Mouse (Mus musculus): ENCODE data around the gene C130074G19Rik. TPM values are rescaled to one million over a fixed set of nuclear protein-coding genes. Genes with fewer than 3 reads are reported as not detected.

The C130074G19Rik gene
- polyA plus RNA-seq, 1 experiment from 2014 or later = 2.0 TPM

DNA sequence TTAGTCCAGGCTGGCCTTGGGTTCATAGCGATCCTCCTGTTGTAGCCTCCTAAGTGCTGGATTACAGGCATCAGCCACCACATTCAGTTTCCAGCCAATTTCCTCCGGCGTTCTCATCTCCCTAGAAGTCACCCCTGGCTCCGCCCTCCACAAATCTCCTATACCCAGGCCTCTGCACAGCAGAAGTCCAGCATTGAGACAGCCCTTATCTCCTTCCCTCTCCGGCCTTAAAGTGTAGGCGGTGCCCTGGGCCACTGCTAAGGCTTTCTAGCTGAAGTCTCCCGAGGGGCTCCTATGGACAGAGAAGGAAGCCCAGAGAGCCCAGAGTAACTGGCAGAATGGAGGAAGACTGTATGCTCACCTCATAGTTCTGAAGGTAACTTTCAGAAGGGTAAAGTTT is 49.5 kb downstream of the C130074G19Rik start:
- Histone ChIP-seq H3K4me1 (ENCODE audit: control insufficient read depth, insufficient read depth, low read length) (peaks cover 18% of the 10 kb centered on the region), H3K27me3 (replicated peaks; ENCODE audit: control insufficient read depth, insufficient read depth, low read length) (no peaks in the 10 kb centered on the region), H3K36me3 (ENCODE audit: control insufficient read depth, insufficient read depth, low read length) (peaks cover 29% of the 10 kb centered on the region), H3K9ac (ENCODE audit: low read depth, low read length) (no peak overlapping the region), H3K9me3 (ENCODE audit: control insufficient read depth, low read length) (no peaks in the 10 kb centered on the region), H3K4me2 (ENCODE audit: low read depth, low read length) (no peak overlapping the region), H3K27ac (ENCODE audit: low read length) (no peak overlapping the region), H3K4me3 (ENCODE audit: low read length) (no peak overlapping the region)
- WGBS = 86% methylated on average over 7 of the region's 7 CpGs
- ATAC-seq = no peak

DNA sequence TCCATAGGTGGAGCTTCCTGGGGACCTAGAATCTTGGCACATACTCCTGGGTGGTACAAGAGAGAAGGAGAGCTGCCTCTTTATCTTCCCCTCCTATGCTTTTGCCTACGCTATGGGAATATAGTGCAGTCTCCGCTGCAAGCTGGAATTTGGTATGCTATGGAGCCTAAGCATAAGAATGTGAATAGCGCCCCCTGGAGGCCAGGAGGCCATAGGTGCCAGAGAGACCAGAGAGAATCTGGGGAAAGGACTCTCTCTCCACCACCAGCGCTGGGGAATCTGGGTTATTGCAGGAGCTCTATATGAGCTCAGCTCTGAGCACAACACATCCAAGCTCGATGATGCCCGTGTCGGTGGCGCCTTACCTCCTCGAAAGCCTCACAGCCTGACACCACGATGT is 50.8 kb downstream of the C130074G19Rik start:
- ATAC-seq = no peak
- no peak overlapping the region for H3K9ac ChIP-seq (ENCODE audit: low read depth, low read length)
- peaks cover 31% of the 10 kb centered on the region for H3K36me3 ChIP-seq (ENCODE audit: control insufficient read depth, insufficient read depth, low read length)
- no peaks in the 10 kb centered on the region for H3K27me3 ChIP-seq (replicated peaks; ENCODE audit: control insufficient read depth, insufficient read depth, low read length)
- H3K27ac ChIP-seq (ENCODE audit: low read length) = no peak overlapping the region
- H3K4me3 ChIP-seq (ENCODE audit: low read length) = no peak overlapping the region
- peaks cover 14% of the 10 kb centered on the region; the same call in 1 of the 2 replicates for H3K4me1 ChIP-seq (ENCODE audit: control insufficient read depth, insufficient read depth, low read length)
- no peaks in the 10 kb centered on the region for H3K9me3 ChIP-seq (ENCODE audit: control insufficient read depth, low read length)
- WGBS = 80% methylated on average over 10 of the region's 10 CpGs
- no peak overlapping the region for H3K4me2 ChIP-seq (ENCODE audit: low read depth, low read length)

DNA sequence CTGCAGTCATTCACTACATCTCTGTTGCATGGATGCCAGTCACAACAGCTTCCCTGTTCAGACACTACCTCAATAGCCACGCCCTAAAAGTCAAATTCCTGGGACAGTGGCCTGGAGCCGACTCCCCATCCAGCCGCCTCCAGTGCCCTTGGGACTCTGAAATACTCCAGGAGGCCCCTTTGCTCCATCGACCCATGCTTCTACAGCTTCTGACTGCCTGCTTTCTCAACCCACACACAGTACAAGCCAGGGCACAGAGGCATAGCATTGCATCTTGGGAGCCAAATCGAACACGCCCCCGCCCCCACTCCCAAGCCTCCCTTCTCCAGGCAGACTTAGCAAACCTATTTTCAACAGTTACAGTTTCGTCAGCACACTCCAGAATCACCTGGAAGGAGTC is 53.1 kb downstream of the C130074G19Rik start:
- no peaks in the 10 kb centered on the region for H3K27me3 ChIP-seq (replicated peaks; ENCODE audit: control insufficient read depth, insufficient read depth, low read length)

DNA sequence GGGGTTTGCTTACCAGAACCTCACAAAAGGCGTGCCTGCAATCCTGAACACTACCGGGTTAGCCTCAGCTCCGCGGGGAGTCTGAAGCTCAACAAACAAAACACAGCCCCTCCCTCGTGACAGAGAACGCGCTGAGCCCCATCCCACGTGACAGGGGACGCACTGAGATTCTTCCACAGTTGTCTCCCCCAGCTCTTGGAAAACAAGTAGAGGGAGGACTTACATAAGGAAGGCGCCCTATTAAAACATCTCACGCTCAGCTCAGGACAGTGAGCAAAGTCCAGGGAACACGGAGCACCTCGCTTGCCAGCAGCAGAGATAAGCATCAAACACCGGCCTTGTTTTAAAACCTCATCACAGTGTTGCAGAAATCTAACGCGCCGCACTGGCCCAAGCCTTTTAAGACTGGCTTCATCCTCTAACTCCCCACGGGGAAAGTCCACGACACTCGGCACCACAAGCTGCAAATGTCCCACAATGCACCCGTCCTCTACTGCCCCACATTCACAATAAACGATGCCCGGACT is 55.8 kb downstream of the C130074G19Rik start:
- ATAC-seq = peak; percentile 76
- Histone ChIP-seq H3K4me2 (ENCODE audit: low read depth, low read length) (peak overlapping the region; percentile 48), H3K27ac (ENCODE audit: low read length) (peak overlapping the region; percentile 92), H3K36me3 (ENCODE audit: control insufficient read depth, insufficient read depth, low read length) (peaks cover 20% of the 10 kb centered on the region), H3K4me1 (ENCODE audit: control insufficient read depth, insufficient read depth, low read length) (peaks cover 29% of the 10 kb centered on the region), H3K27me3 (replicated peaks; ENCODE audit: control insufficient read depth, insufficient read depth, low read length) (no peaks in the 10 kb centered on the region), H3K9ac (ENCODE audit: low read depth, low read length) (peak overlapping the region; percentile 62), H3K9me3 (ENCODE audit: control insufficient read depth, low read length) (no peaks in the 10 kb centered on the region), H3K4me3 (ENCODE audit: low read length) (peak overlapping the region; percentile 27)
- WGBS = 26% methylated on average over 23 of the region's 23 CpGs

More for the DNA sequence above, 53.1 kb downstream of the C130074G19Rik start:
- ATAC-seq = peak; percentile 61
- Histone ChIP-seq H3K4me1 (ENCODE audit: control insufficient read depth, insufficient read depth, low read length) (peaks cover 23% of the 10 kb centered on the region), H3K4me2 (ENCODE audit: low read depth, low read length) (no peak overlapping the region), H3K36me3 (ENCODE audit: control insufficient read depth, insufficient read depth, low read length) (peaks cover 31% of the 10 kb centered on the region), H3K9ac (ENCODE audit: low read depth, low read length) (no peak overlapping the region; the same call in 1 of the 2 replicates), H3K4me3 (ENCODE audit: low read length) (no peak overlapping the region), H3K9me3 (ENCODE audit: control insufficient read depth, low read length) (no peaks in the 10 kb centered on the region), H3K27ac (ENCODE audit: low read length) (peak overlapping the region; percentile 48; the same call in 1 of the 2 replicates)
- 79% methylated on average over 8 of the region's 8 CpGs for WGBS

DNA sequence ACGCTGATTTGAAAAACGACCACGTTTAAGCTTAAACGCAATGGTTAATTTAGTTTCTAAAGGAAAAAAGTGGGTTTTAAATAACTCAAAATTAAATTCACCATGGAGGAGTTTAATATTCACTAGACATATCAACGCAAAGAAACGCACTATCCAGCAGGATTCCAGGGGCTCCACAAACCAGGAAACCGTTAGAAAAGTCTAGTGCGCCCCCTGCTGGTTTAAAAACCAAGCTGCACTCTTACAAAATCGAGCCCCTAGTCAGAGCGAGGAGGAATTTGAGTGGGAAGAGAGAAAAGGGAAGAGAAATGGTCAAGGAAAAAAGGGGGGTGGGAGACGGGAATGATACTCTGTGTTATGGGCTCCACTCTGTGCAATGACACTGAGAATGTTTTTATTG is 57.9 kb downstream of the C130074G19Rik start:
- H3K9ac ChIP-seq (ENCODE audit: low read depth, low read length) = no peak overlapping the region
- 26% methylated on average over 11 of the region's 11 CpGs for WGBS
- no peak overlapping the region for H3K4me3 ChIP-seq (ENCODE audit: low read length)
- ATAC-seq = no peak
- peak overlapping the region; percentile 58; the same call in 1 of the 2 replicates for H3K27ac ChIP-seq (ENCODE audit: low read length)
- peaks cover 9% of the 10 kb centered on the region; the same call in 1 of the 2 replicates for H3K36me3 ChIP-seq (ENCODE audit: control insufficient read depth, insufficient read depth, low read length)
- H3K9me3 ChIP-seq (ENCODE audit: control insufficient read depth, low read length) = no peaks in the 10 kb centered on the region
- peaks cover 25% of the 10 kb centered on the region for H3K4me1 ChIP-seq (ENCODE audit: control insufficient read depth, insufficient read depth, low read length)
- H3K27me3 ChIP-seq (replicated peaks; ENCODE audit: control insufficient read depth, insufficient read depth, low read length) = no peaks in the 10 kb centered on the region
- H3K4me2 ChIP-seq (ENCODE audit: low read depth, low read length) = no peak overlapping the region

DNA sequence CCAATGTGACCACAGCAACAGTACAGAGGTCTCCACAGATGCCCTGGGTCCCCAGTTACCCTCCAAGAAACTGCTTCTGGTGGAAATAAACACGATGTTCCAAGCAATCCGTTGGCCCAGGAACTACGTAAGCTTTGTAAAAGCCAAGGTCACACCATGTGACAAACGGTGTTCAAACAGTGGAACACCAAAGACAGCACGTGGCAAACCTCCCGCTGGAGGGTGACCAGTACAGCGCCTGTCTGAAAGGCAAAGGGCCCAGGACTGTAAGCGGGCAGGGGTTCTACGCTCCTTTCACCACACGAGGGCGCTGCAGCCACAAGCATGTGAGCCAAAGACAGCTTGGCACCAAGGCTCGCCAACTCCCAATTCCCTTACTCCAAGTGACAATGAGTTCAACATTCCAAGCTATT is 58.6 kb downstream of the C130074G19Rik start:
- Histone ChIP-seq H3K4me1 (ENCODE audit: control insufficient read depth, insufficient read depth, low read length) (peaks cover 21% of the 10 kb centered on the region), H3K27ac (ENCODE audit: low read length) (peak overlapping the region; percentile 58; the same call in 1 of the 2 replicates), H3K9ac (ENCODE audit: low read depth, low read length) (0 out of 2 replicates have a peak overlapping the region, but pooled peaks have one; percentile 21), H3K36me3 (ENCODE audit: control insufficient read depth, insufficient read depth, low read length) (peaks cover 12% of the 10 kb centered on the region; the same call in 1 of the 2 replicates), H3K4me3 (ENCODE audit: low read length) (no peak overlapping the region), H3K4me2 (ENCODE audit: low read depth, low read length) (0 out of 2 replicates have a peak overlapping the region, but pooled peaks have one; percentile 7), H3K9me3 (ENCODE audit: control insufficient read depth, low read length) (no peaks in the 10 kb centered on the region), H3K27me3 (replicated peaks; ENCODE audit: control insufficient read depth, insufficient read depth, low read length) (no peaks in the 10 kb centered on the region)
- ATAC-seq = peak; percentile 76
- WGBS = 6% methylated on average over 12 of the region's 12 CpGs

DNA sequence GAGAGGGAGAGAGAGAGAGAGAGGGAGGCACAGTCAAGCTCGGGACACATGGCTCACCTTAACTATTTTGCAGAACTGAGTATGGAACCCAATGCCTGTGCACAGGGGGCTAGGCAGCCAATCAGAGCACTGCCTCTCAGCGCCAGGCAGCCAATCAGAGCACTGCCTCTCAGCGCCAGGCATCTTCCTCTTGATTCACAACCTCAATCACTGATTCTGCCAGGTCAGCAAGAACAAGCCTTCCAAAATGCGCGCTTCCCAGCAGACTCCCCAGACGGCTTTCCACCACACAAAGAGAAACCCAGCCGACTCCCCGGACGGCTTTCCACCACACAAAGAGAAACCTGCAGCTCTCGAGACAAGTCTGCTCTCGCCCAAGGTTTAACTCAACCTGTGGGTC is 60.3 kb downstream of the C130074G19Rik start:
- Histone ChIP-seq H3K27me3 (replicated peaks; ENCODE audit: control insufficient read depth, insufficient read depth, low read length) (no peaks in the 10 kb centered on the region), H3K4me2 (ENCODE audit: low read depth, low read length) (no peak overlapping the region), H3K9ac (ENCODE audit: low read depth, low read length) (no peak overlapping the region), H3K27ac (ENCODE audit: low read length) (no peak overlapping the region), H3K4me3 (ENCODE audit: low read length) (no peak overlapping the region), H3K36me3 (ENCODE audit: control insufficient read depth, insufficient read depth, low read length) (peaks cover 20% of the 10 kb centered on the region), H3K9me3 (ENCODE audit: control insufficient read depth, low read length) (no peaks in the 10 kb centered on the region), H3K4me1 (ENCODE audit: control insufficient read depth, insufficient read depth, low read length) (peaks cover 18% of the 10 kb centered on the region)
- no peak for ATAC-seq
- WGBS = 35% methylated on average over 11 of the region's 11 CpGs

MicroRNAs within 50 kb of the gene (microRNA counts, 519-probe panel; counts per million panel counts)
- 3,004 counts per million, percentile 77 among the panel's probes with 10 or more counts for microRNA mmu-miR-1981

Small RNAs within 50 kb of the gene (microRNA-seq; reads per million reads assigned to microRNA genes)
- 252 reads per million, percentile 60 among the genes with 10 or more reads in this experiment for gene Mir1981

Other genes starting within 250 kb of the C130074G19Rik start
- 30.0 and 33.8 TPM in 2 replicates for gene Hlx, start 150.6 kb downstream of the C130074G19Rik start, polyA plus RNA-seq (2015; fragmentation: Nextera tagmentation; extraction: Ambion mirVana)
- gene Marc1, start 71.9 kb downstream of the C130074G19Rik start, polyA plus RNA-seq (2015; fragmentation: Nextera tagmentation; extraction: Ambion mirVana) = 1.1 and 1.5 TPM in 2 replicates
- 404 and 475 TPM in 2 replicates for gene Marc2, start 36.8 kb downstream of the C130074G19Rik start, polyA plus RNA-seq (2015; fragmentation: Nextera tagmentation; extraction: Ambion mirVana)
- 1.9 TPM in 2 replicates for gene Mark1, start 116.4 kb upstream of the C130074G19Rik start, polyA plus RNA-seq (2015; fragmentation: Nextera tagmentation; extraction: Ambion mirVana)